Mouse (Mus musculus): Measurements from ENCODE around the gene Cdcp2.

DNA sequence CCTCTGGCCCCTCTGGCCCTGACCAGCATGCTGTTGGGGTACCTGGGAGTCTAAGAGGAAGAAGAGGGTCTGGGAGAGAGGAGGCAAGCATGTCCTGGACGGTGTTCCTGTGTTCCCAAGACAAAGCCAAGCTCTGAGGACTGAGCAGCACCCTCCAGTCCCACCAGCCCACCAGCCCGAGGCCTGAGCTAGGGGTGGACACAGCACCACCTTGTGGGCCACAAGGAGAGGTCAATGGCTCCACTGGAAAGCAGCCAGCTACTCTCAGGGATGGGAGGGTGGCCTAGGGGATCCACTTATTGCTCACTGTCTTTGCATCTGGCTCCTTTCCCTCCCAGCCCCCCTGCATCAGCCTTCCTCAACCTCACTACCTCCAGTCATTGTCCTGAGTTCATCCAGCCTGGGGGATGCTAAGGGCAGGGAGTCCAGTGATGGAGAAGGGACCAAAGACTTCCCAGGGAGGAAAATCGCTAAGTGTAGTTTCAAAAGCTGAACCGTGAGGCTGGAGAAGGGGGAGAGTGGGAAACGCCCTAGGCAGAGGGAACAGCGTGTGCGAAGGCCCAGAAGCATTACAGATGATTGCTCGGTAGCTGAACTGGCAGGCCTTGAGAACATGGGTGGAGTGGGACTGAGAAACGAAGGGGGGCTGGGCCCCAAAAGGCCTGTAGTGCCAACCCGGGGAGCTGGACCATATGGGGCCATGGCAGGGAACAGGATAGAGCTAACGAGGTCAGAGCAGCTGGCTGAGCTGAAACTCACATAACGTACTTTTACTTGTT, 24.7 kb downstream of the Cdcp2 start:
- TF ChIP-seq CTCF (conservative IDR thresholded peaks at IDR 0.05 in 1 of 2, IDR thresholded peaks at IDR 0.05 in 1 of 2; ENCODE audit: low read depth in 2 of 2, low read length in 2 of 2) (peak in 1 of 2 experiments; percentile 66; a peak in 2 of 4 replicates), CHD2 (IDR thresholded peaks at IDR 0.05; ENCODE audit: low read length) (no peak), SMC3 (IDR thresholded peaks at IDR 0.05; ENCODE audit: low read depth, low read length) (peak; percentile 71), POLR2A (IDR thresholded peaks at IDR 0.05; ENCODE audit: low read depth, low read length) (no peak), E2F4 (IDR thresholded peaks at IDR 0.05; ENCODE audit: insufficient replicate concordance, low read depth, low read length) (no peak), RAD21 (IDR thresholded peaks at IDR 0.05; ENCODE audit: low read depth, low read length) (peak; percentile 60), ZNF384 (IDR thresholded peaks at IDR 0.05; ENCODE audit: low read depth, low read length) (no peak), KAT2A (IDR thresholded peaks at IDR 0.05; ENCODE audit: insufficient replicate concordance, low read length) (no peak), MEF2A (IDR thresholded peaks at IDR 0.05; ENCODE audit: borderline replicate concordance, low read depth, low read length) (no peak), MAX (IDR thresholded peaks at IDR 0.05; ENCODE audit: low read length) (no peak), NRF1 (IDR thresholded peaks at IDR 0.05; ENCODE audit: low read depth, low read length) (no peak)
